Mouse (Mus musculus): ENCODE results near the gene Hamp2. TPM values are rescaled to one million over a fixed set of nuclear protein-coding genes. Genes with fewer than 3 reads are reported as not detected.
"Not testable (repeated sequence)": the region's sequence is repeated elsewhere in the genome, so short reads cannot be mapped to it uniquely, and the experiment has no call there.

The Hamp2 gene
- polyA plus RNA-seq (2015; fragmentation: Nextera tagmentation; extraction: Ambion mirVana), result not detected in 2 replicates

- ATAC-seq (ENCODE audit: low read depth); H3K36me3 ChIP-seq (ENCODE audit: control insufficient read depth, insufficient read depth); H3K4me3 ChIP-seq (ENCODE audit: low read depth, low read length); H3K9ac ChIP-seq (ENCODE audit: low read depth, low read length); H3K4me2 ChIP-seq (ENCODE audit: low read depth, low read length); H3K4me1 ChIP-seq (ENCODE audit: control insufficient read depth, low read depth, low read length); H3K27me3 ChIP-seq (ENCODE audit: control insufficient read depth, insufficient read depth, low read depth, low read length); H3K27ac ChIP-seq (ENCODE audit: low read length); H3K9me3 ChIP-seq (replicated peaks; ENCODE audit: control insufficient read depth, low read length): not testable (repeated sequence)
- WGBS (ENCODE audit: insufficient replicate concordance), result 71% methylated on average over 2 of the region's 2 CpGs
Measured at GRCm38 (mm10) chr7:30924581-30924980, at the start of gene Hamp2. Hamp2 (minus strand) TSS chr7:30924681.

DNA sequence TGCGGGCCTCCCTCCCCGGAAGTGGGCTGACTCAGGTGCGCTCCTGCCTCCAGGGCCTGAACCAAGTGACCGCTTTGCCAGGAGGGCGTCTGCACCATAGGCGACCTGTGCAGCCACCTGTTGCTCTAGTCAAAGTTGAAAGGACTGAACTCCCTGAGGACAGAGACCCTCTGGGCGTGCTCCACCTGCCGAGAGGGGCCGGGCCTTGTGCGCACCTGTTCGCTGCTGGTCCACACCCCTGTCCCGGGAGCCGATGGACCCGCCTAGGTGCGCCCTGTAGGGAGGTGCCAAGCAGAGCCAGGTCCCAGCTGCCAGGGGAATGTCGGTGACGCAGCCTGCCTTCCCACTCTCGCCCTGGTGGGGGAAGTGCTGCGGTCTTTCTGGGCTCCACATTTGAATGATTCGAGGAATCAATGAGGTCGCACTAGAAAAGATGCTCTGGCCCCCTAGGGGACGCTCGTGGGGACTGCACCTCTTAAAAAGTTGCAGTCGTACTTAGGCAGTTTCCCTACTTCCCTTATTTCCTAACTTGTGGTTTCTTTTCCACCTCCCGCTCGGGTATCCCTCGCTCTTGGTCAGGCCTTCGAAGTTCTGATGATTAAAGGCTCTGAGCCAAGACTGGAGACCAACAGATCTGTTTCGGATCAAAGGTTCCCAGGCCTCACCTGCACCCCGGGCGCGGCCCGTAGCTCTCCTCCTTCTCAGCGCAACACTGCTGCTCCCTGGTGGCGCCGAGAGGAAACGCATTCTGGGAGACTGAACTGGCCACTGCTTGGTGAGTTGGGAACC lies 49.2 kb upstream of the Hamp2 start, which contains the start of gene Fam187b:
Gene Fam187b, plus strand, starts transcription at position 290 of the 789 bp plus-strand sequence.
- Histone ChIP-seq H3K4me3 (ENCODE audit: low read depth, low read length) (peak within 1 kb of the TSS; percentile 52), H3K36me3 (ENCODE audit: control insufficient read depth, insufficient read depth) (no peaks in the 10 kb centered on the region), H3K4me1 (ENCODE audit: control insufficient read depth, low read depth, low read length) (peaks cover 2% of the 10 kb centered on the region; the same call in 1 of the 2 replicates), H3K4me2 (ENCODE audit: low read depth, low read length) (peak within 1 kb of the TSS; percentile 56), H3K27me3 (ENCODE audit: control insufficient read depth, insufficient read depth, low read depth, low read length) (peaks cover 20% of the 10 kb centered on the region), H3K9ac (ENCODE audit: low read depth, low read length) (peak within 1 kb of the TSS; percentile 36), H3K9me3 (replicated peaks; ENCODE audit: control insufficient read depth, low read length) (no peaks in the 10 kb centered on the region), H3K27ac (ENCODE audit: low read length) (peak within 1 kb of the TSS; percentile 76)
- 2% methylated on average over 37 of the region's 37 CpGs for WGBS (ENCODE audit: insufficient replicate concordance)
- ATAC-seq (ENCODE audit: low read depth), result peak; percentile 85

GRCm38 (mm10) chr7:30973251-30973500 lies 48.7 kb upstream of the Hamp2 start, which contains the start of gene Lsr:
Lsr (minus strand) TSS chr7:30973464.
- peak within 1 kb of the TSS; percentile 56 for H3K4me2 ChIP-seq (ENCODE audit: low read depth, low read length)
- H3K9me3 ChIP-seq (replicated peaks; ENCODE audit: control insufficient read depth, low read length), result no peaks in the 10 kb centered on the region
- peaks cover 20% of the 10 kb centered on the region for H3K27me3 ChIP-seq (ENCODE audit: control insufficient read depth, insufficient read depth, low read depth, low read length)
- H3K36me3 ChIP-seq (ENCODE audit: control insufficient read depth, insufficient read depth), result no peaks in the 10 kb centered on the region
- 2% methylated on average over 16 of the region's 19 CpGs for WGBS (ENCODE audit: insufficient replicate concordance)
- ATAC-seq (ENCODE audit: low read depth), result peak; percentile 84
- H3K4me3 ChIP-seq (ENCODE audit: low read depth, low read length), result peak within 1 kb of the TSS; percentile 52
- peak within 1 kb of the TSS; percentile 36 for H3K9ac ChIP-seq (ENCODE audit: low read depth, low read length)
- H3K27ac ChIP-seq (ENCODE audit: low read length), result peak within 1 kb of the TSS; percentile 76
- peaks cover 2% of the 10 kb centered on the region; the same call in 1 of the 2 replicates for H3K4me1 ChIP-seq (ENCODE audit: control insufficient read depth, low read depth, low read length)

DNA sequence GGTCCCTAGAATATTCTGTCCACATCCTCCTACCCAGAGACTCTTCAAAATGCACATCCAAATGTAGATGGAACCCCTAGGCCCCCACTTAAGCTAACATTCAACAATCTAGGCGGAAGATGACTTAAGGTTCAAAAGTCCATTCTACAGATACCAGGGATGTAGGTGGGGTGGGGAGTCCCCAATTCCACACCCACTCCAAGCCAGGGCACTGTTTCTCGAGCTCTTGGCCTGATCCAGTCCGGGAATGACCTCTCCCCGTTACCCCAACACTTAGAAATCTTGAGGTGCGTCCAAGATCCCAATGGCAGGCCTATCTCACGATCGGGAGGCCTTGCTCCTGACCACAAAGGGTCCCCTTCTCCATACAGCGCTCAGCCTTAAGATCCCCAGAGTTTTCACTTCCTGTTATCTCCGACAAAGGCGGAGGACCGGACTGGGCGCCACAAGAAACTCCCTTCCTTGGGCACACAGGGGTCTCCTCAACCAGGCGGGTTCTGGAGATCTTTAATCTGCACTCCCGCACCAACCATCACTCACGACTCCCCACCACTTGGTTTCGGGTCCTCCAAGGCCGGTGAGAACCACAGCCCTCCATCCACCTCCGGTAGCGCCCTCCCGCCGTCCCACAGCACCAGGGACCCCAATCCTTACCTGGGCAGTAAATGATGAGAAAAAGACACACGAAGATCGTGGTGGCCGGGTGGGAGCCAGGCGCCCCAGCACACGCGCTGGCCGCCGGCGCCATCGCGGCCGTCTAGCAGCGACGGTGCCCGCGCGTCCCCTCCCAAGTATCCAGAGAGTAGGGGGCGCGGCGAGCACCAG lies 48.2 kb upstream of the Hamp2 start:
- Histone ChIP-seq H3K4me1 (ENCODE audit: control insufficient read depth, low read depth, low read length) (peaks cover 2% of the 10 kb centered on the region; the same call in 1 of the 2 replicates), H3K4me3 (ENCODE audit: low read depth, low read length) (peak overlapping the region; percentile 52), H3K4me2 (ENCODE audit: low read depth, low read length) (peak overlapping the region; percentile 56), H3K9ac (ENCODE audit: low read depth, low read length) (peak overlapping the region; percentile 28), H3K36me3 (ENCODE audit: control insufficient read depth, insufficient read depth) (no peaks in the 10 kb centered on the region), H3K27ac (ENCODE audit: low read length) (no peak overlapping the region), H3K9me3 (replicated peaks; ENCODE audit: control insufficient read depth, low read length) (no peaks in the 10 kb centered on the region), H3K27me3 (ENCODE audit: control insufficient read depth, insufficient read depth, low read depth, low read length) (peaks cover 20% of the 10 kb centered on the region)
- 9% methylated on average over 41 of the region's 41 CpGs for WGBS (ENCODE audit: insufficient replicate concordance)
- ATAC-seq (ENCODE audit: low read depth), result peak; percentile 20

DNA sequence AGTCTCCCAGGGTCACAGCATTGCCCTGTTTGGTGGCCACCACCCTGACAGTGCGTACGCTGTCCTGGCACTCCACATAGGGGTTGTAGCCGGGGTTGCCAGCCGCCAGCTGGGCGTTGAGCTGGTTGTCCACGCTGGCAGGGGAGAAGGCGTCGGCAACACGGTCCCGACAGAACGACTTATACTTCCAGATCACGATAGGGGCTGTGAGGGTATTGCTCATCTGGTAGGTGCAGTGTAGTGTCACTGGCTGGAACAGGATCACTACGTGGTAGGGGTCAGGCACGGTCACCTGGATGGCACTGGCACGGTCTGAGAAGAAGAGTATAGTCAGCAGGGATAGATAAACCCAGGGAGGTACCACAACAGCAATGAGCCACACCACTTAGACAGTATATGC lies 47.4 kb upstream of the Hamp2 start:
- Histone ChIP-seq H3K27me3 (ENCODE audit: control insufficient read depth, insufficient read depth, low read depth, low read length) (peaks cover 20% of the 10 kb centered on the region), H3K36me3 (ENCODE audit: control insufficient read depth, insufficient read depth) (no peaks in the 10 kb centered on the region), H3K27ac (ENCODE audit: low read length) (no peak overlapping the region), H3K9ac (ENCODE audit: low read depth, low read length) (no peak overlapping the region), H3K4me1 (ENCODE audit: control insufficient read depth, low read depth, low read length) (peaks cover 2% of the 10 kb centered on the region; the same call in 1 of the 2 replicates), H3K4me2 (ENCODE audit: low read depth, low read length) (peak overlapping the region; percentile 56), H3K4me3 (ENCODE audit: low read depth, low read length) (no peak overlapping the region; the same call in 1 of the 2 replicates), H3K9me3 (replicated peaks; ENCODE audit: control insufficient read depth, low read length) (no peaks in the 10 kb centered on the region)
- WGBS (ENCODE audit: insufficient replicate concordance), result 73% methylated on average over 15 of the region's 15 CpGs
- no peak for ATAC-seq (ENCODE audit: low read depth)

- H3K27ac ChIP-seq (ENCODE audit: low read length), result no peak overlapping the region
- H3K9ac ChIP-seq (ENCODE audit: low read depth, low read length), result no peak overlapping the region
- peaks cover 2% of the 10 kb centered on the region; the same call in 1 of the 2 replicates for H3K4me1 ChIP-seq (ENCODE audit: control insufficient read depth, low read depth, low read length)
- H3K4me2 ChIP-seq (ENCODE audit: low read depth, low read length), result no peak overlapping the region
- peaks cover 20% of the 10 kb centered on the region for H3K27me3 ChIP-seq (ENCODE audit: control insufficient read depth, insufficient read depth, low read depth, low read length)
- H3K4me3 ChIP-seq (ENCODE audit: low read depth, low read length), result no peak overlapping the region
- H3K36me3 ChIP-seq (ENCODE audit: control insufficient read depth, insufficient read depth), result no peaks in the 10 kb centered on the region
- 63% methylated on average over 4 of the region's 4 CpGs for WGBS (ENCODE audit: insufficient replicate concordance)
- no peak for ATAC-seq (ENCODE audit: low read depth)
- H3K9me3 ChIP-seq (replicated peaks; ENCODE audit: control insufficient read depth, low read length), result no peaks in the 10 kb centered on the region
Measured at GRCm38 (mm10) chr7:30969174-30969573, 44.7 kb upstream of the Hamp2 start.

DNA sequence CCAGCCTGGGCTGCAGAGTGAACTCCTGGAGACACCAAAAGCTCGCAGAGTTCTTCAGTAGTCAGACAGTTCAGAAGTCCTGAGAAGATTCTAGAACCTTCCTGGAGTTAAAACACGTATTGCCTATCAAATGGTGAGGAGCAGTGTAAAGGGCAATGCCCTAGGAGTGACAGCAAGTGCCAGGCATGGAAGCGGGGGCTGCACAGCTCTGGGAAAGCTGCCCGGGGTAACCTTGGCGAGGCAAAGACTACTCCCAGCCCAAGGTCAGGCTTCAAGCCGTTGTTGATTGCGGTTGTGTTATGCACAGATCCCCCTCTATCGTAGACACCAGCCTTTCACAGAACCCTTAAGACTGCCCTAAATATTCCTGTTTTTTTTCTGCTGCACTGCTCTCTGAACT lies 44.1 kb upstream of the Hamp2 start:
- no peak for ATAC-seq (ENCODE audit: low read depth)
- no peaks in the 10 kb centered on the region for H3K9me3 ChIP-seq (replicated peaks; ENCODE audit: control insufficient read depth, low read length)
- no peaks in the 10 kb centered on the region for H3K36me3 ChIP-seq (ENCODE audit: control insufficient read depth, insufficient read depth)
- H3K27ac ChIP-seq (ENCODE audit: low read length), result no peak overlapping the region
- no peak overlapping the region for H3K4me2 ChIP-seq (ENCODE audit: low read depth, low read length)
- 74% methylated on average over 8 of the region's 8 CpGs for WGBS (ENCODE audit: insufficient replicate concordance)
- no peak overlapping the region for H3K9ac ChIP-seq (ENCODE audit: low read depth, low read length)
- H3K4me3 ChIP-seq (ENCODE audit: low read depth, low read length), result no peak overlapping the region
- peaks cover 4% of the 10 kb centered on the region; the same call in 1 of the 2 replicates for H3K4me1 ChIP-seq (ENCODE audit: control insufficient read depth, low read depth, low read length)
- H3K27me3 ChIP-seq (ENCODE audit: control insufficient read depth, insufficient read depth, low read depth, low read length), result peaks cover 20% of the 10 kb centered on the region

DNA sequence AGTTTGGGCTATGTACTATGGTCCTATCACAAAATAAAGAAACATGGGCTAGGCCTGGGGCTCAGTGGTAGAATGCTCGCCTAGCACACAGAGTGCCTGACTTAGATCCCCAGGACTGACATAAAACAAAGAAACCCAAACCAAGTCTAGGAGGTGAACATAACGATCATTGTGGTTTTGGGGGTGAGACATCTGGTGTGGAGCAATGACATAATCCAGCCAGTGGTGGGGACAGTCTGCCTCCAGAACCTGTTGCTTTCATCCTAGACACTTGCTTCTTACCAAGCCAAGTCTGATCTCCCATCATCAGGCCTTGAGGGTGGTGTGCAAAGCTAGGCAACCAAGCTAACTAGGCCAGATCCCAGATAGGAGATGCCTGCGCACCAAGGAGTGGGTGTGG lies 42.2 kb upstream of the Hamp2 start:
- peaks cover under 1% of the 10 kb centered on the region; the same call in 1 of the 2 replicates for H3K27me3 ChIP-seq (ENCODE audit: control insufficient read depth, insufficient read depth, low read depth, low read length)
- H3K4me1 ChIP-seq (ENCODE audit: control insufficient read depth, low read depth, low read length), result peaks cover 3% of the 10 kb centered on the region; the same call in 1 of the 2 replicates
- H3K27ac ChIP-seq (ENCODE audit: low read length), result no peak overlapping the region
- ATAC-seq (ENCODE audit: low read depth), result no peak
- H3K4me3 ChIP-seq (ENCODE audit: low read depth, low read length), result no peak overlapping the region
- no peaks in the 10 kb centered on the region for H3K36me3 ChIP-seq (ENCODE audit: control insufficient read depth, insufficient read depth)
- H3K9me3 ChIP-seq (replicated peaks; ENCODE audit: control insufficient read depth, low read length), result no peaks in the 10 kb centered on the region
- WGBS (ENCODE audit: insufficient replicate concordance), result 45% methylated on average over 3 of the region's 3 CpGs
- H3K9ac ChIP-seq (ENCODE audit: low read depth, low read length), result no peak overlapping the region
- H3K4me2 ChIP-seq (ENCODE audit: low read depth, low read length), result no peak overlapping the region
